Mouse (Mus musculus) cerebellum, adult 2 months (tissue): ENCODE results near the gene Snhg11. TPM values are rescaled to one million over a fixed set of nuclear protein-coding genes. Genes with fewer than 3 reads are reported as not detected.

Experiments
- DNase-seq, 2 experiments: peaks; one replicate each; pipeline ENCODE4 v3.0.0; 2021
- H3K27ac ChIP-seq: fragments of 200-500 bp; 2 replicates; pipeline ENCODE4 v1.5.1; 2012; ENCODE audit warnings: low read length, control low read depth, inconsistent platforms; ENCODE audit not compliant: insufficient read depth
- H3K27me3 ChIP-seq: fragments of 200-500 bp; 2 replicates; pipeline ENCODE4 v1.6.1; 2012; ENCODE audit warnings: inconsistent platforms, mild to moderate bottlenecking, low read length, moderate library complexity; ENCODE audit not compliant: control insufficient read depth, insufficient read depth
- H3K4me1 ChIP-seq: fragments of 200-500 bp; 2 replicates; pipeline ENCODE4 v1.6.1; 2011; ENCODE audit warnings: low read length; ENCODE audit not compliant: control insufficient read depth, insufficient read depth
- H3K4me3 ChIP-seq: fragments of 200-500 bp; replicated peaks from 2 replicates; pipeline ENCODE3; 2011; ENCODE audit warnings: mild to moderate bottlenecking, low read depth, low read length, control low read depth; ENCODE audit not compliant: insufficient read depth
- CTCF ChIP-seq: fragments of 200-500 bp; IDR thresholded peaks from 2 replicates; pipeline ENCODE4 v1.5.1; 2011; ENCODE audit warnings: low read depth, mild to moderate bottlenecking, control low read depth, low read length, moderate library complexity, borderline replicate concordance; ENCODE audit not compliant: insufficient read depth
- POLR2A ChIP-seq: fragments of 200-500 bp; IDR thresholded peaks from 2 replicates; pipeline ENCODE4 v1.6.1; 2011; ENCODE audit warnings: low read length, control low read depth, borderline replicate concordance; ENCODE audit not compliant: insufficient read depth
- WGBS: fragments of 180-500 bp; shearing (Covaris S2); methylation state at CpG from one replicate; pipeline ENCODE4 v1.1.7; 2018; 5-methylcytosine and 5-hydroxymethylcytosine counted together
- polyA plus RNA-seq: library from polyadenylated mRNA; depleted of rRNA; stranded (reverse); fragments of >200 nt; gene quantifications from 2 replicates; pipeline ENCODE4 v1.2.3, GENCODE M21; 2012

Gene Snhg11
- polyA plus RNA-seq, 1 experiment: 1,048 TPM

DNA sequence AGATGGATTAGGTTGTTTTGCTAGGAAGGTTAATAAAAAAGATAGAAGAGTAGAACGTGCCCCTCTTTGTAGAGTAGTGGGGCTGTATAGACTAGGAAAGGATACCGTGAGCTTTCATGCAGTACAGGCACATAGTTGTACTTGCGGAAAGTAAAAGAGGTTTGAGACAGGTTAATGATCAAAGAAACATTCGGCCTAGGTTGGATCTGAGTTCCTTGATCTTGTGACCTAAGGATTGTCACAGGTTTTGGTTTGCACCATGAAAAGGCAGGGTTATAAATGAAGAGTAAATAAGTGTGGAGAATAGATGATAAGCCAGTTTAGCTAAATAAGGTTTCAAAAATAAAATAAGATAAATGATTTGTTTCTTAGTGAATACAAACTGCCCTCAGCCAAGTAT lies 11.3 kb upstream of the Snhg11 start:
- no peak for DNase-seq
- whole genome bisulfite sequencing: 87% methylated on average over 4 of the region's 4 CpGs
- Histone ChIP-seq H3K27me3 (no peaks in the 10 kb centered on the region), H3K4me3 (no peak overlapping the region), H3K27ac (no peak overlapping the region), H3K4me1 (peaks cover 4% of the 10 kb centered on the region; the same call in 1 of the 2 replicates)
- TF ChIP-seq CTCF (no peak), POLR2A (no peak)

DNA sequence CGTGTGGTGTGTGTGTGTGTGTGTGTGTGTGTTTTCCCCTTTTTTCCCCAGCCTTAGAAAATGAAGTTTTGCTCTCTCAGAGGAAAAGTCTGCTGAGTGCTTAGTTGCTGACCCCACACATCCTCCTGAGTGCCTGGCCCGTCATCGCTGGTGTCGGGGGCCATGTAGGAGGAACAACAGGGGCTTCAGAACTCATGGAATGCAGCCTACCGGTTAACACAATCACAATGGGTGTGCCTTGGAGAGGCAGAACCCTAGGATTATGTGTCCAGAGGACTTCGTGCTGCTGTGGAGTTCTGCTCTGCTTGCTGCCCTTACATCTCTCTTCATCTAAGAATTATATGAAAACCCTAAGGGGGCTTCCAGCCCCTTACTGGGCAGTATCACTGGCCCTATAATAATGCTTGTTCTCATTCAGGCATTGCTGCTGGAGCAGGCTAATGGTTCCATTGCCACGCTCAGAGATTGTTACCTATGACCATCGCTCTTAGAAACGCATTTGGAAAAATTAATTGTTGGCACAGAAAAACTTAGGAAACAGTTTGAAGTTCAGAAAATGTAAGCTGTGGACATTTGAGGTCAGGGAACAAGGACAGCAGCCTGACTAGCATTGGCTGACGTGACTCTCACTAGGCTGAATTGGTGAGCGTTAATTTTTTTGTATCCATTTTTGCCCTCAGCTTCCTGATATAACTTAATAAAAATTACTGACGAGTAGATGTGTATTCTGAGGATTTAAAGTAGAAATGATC lies 10.2 kb upstream of the Snhg11 start:
- TF ChIP-seq CTCF: no peak
- TF ChIP-seq POLR2A: no peak
- Histone ChIP-seq H3K4me1 (peaks cover under 1% of the 10 kb centered on the region; the same call in 1 of the 2 replicates), H3K27me3 (no peaks in the 10 kb centered on the region), H3K4me3 (no peak overlapping the region), H3K27ac (no peak overlapping the region)
- 71% methylated on average over 12 of the region's 12 CpGs for WGBS
- no peak for DNase-seq

DNA sequence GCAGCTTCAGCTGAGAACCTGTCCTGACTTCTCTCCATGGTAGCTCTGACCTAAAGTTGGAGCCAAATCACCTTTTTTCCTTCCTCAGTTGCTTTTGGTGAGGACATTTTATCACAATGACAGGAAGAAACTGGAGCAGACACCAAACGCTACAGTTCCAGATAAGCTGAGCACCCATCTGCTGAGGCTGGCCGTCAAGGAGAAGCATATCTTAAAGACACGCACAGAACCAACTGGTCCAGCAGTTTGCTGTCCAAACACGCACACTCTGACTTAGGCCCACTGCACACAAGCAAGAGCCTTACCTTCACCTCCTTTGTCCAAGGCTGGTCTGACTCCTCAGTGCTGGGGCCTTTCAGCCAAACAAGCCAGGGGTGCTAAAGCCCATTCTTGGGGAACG lies 7.8 kb upstream of the Snhg11 start:
- no peak for DNase-seq
- Histone ChIP-seq H3K27me3 (no peaks in the 10 kb centered on the region), H3K4me1 (no peaks in the 10 kb centered on the region), H3K27ac (no peak overlapping the region), H3K4me3 (no peak overlapping the region)
- 86% methylated on average over 5 of the region's 5 CpGs for WGBS
- TF ChIP-seq CTCF (no peak), POLR2A (no peak)

DNA sequence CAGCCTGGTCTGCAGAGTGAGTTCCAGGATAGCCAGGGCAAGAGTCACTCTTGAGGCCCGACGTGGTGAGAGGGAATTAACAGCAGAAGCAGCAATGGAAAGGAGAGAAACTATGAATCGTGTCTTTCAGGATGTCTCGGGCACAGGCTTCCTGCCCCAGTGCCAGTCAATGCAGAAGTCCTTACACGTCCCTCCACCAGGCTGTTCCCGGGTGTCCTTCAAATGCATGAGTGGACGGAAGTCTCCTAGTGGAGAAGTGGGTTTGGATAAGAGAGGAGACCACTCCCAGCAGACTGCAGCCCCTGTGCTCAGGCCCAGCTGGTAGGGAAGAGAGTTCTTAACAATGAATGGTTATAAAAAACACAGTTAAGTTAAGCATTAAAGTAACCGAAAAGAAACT lies 7.1 kb upstream of the Snhg11 start:
- H3K27me3 ChIP-seq: no peaks in the 10 kb centered on the region
- 92% methylated on average over 8 of the region's 8 CpGs for WGBS
- DNase-seq: no peak
- TF ChIP-seq POLR2A: no peak
- TF ChIP-seq CTCF: no peak
- no peaks in the 10 kb centered on the region for H3K4me1 ChIP-seq
- H3K4me3 ChIP-seq: no peak overlapping the region
- no peak overlapping the region for H3K27ac ChIP-seq

DNA sequence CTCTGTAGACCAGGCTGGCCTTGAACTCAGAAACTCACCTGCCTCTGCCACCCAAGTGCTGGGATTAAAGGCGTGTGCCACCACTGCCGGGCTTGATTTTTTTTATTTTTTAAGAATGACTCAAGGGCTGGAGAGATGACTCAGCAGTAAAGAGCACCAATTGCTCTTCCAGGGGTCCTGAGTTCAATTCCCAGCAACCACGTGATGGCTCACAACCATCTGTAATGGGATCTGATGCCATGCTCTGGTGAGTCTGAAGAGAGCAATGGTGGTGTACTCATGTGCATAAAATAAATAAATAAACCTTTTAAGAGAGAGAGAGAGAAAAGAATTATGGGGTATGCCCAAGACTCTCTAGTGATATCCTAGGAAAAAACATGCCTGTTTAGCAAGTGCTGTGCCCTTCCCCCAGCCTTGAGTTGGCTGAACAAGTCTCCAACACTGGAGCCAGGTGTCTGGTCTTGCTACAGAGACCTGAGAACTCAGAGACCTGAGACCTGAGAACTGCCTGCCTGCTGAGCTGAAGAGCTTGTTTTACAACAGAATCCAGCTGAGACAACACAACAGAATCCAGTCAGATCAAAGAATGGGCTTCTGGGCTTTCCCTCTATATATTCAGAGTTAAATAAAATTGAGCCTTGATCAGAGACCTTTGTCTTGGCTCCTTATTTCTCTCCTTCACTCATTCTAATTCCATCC lies 5.8 kb upstream of the Snhg11 start:
- 83% methylated on average over 3 of the region's 3 CpGs for WGBS
- no peaks in the 10 kb centered on the region for H3K4me1 ChIP-seq
- no peak overlapping the region for H3K27ac ChIP-seq
- H3K27me3 ChIP-seq: no peaks in the 10 kb centered on the region
- H3K4me3 ChIP-seq: no peak overlapping the region
- DNase-seq: no peak
- no peak for TF ChIP-seq CTCF
- TF ChIP-seq POLR2A: no peak

DNA sequence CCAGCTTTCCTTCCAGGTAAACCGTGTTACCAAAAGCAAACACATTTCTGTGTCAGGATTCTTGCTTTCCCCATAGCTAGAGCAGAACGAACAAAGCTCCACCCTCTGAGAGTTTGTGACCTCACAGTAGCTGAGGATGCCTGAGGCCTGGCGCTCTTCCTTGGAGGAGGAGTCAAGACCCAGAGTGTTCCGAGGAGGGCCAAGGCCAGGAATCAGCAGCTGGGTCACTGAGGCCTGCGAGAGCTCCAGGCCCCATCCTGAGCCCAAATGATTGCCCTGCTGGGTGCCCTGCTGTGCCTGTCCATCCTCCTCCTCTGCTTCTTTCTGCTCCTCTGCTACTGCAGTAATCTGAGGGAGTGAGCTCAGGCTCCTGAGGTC lies 5.3 kb upstream of the Snhg11 start:
- TF ChIP-seq POLR2A (no peak), CTCF (no peak)
- 23% methylated on average over 5 of the region's 5 CpGs for WGBS
- no peaks in the 10 kb centered on the region for H3K4me1 ChIP-seq
- no peak overlapping the region for H3K27ac ChIP-seq
- no peaks in the 10 kb centered on the region for H3K27me3 ChIP-seq
- DNase-seq: no peak
- no peak overlapping the region for H3K4me3 ChIP-seq

DNA sequence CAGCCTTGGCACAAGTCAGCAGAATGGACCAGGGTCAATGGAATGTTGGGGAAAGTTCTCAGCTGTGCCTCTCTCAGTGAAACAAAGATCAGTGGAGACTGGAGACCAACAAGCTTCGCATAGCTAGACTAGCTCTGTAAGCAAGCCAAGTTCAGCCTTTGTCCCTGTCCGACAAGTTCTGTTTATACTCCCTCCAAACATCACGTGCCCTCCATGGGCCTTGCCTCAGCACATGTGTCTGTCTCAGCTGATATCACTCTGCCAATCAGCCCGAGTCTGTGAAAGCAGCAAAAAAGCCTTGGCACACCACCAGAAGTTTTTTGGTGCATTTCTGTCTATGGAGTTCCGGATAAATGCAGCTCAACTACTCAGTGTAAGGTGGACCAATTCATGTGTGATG lies 2.4 kb upstream of the Snhg11 start:
- no peak overlapping the region for H3K27ac ChIP-seq
- WGBS: 45% methylated on average over 5 of the region's 5 CpGs
- no peak overlapping the region for H3K4me3 ChIP-seq
- no peaks in the 10 kb centered on the region for H3K4me1 ChIP-seq
- no peak for DNase-seq
- no peaks in the 10 kb centered on the region for H3K27me3 ChIP-seq
- TF ChIP-seq CTCF (no peak), POLR2A (no peak)

DNA sequence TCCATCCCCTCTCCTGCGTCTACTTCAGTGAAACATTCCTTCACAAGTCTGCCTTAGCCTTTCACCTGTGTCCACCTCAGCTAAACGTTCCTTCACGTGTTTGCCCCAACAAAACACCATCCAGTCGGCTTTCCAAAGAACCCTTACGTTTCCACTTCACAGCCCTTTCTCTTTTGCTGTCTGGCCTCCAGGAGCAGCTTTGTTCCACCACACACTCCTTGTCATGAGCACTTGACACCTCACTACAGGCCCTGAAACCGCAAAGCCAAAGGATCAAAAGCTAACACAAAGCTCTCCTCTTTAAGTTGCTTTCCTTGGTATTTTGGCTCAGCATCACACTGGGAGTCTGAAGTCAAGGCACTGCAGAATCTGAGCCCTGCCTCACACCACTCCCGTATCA lies 1.9 kb upstream of the Snhg11 start:
- H3K27ac ChIP-seq: no peak overlapping the region
- WGBS: 70% methylated on average over 7 of the region's 7 CpGs
- no peaks in the 10 kb centered on the region for H3K27me3 ChIP-seq
- no peak overlapping the region for H3K4me3 ChIP-seq
- DNase-seq: no peak
- H3K4me1 ChIP-seq: no peaks in the 10 kb centered on the region
- TF ChIP-seq POLR2A (no peak), CTCF (no peak)
